Mouse (Mus musculus) granulocyte monocyte progenitor cell, adult 5-6 weeks (primary cell): ENCODE data around the gene Sertad3. TPM values are rescaled to one million over a fixed set of nuclear protein-coding genes. Genes with fewer than 3 reads are reported as not detected.
A peak's percentile ranks its signal among the peaks of the same experiment; 100 is the strongest.

Experiments
- ATAC-seq: replicated peaks from 2 replicates; pipeline ENCODE4 v1.8.0; 2016; ENCODE audit warnings: mild to moderate bottlenecking, moderate TSS enrichment, inconsistent platforms; ENCODE audit not compliant: poor library complexity, severe bottlenecking
- total RNA-seq, 2 experiments: library from RNA; stranded (forward) in 1 of 2; stranded (reverse) in 1 of 2; fragments of 200-712, 200-1000 nt in 1 of 2; fragments of >200 nt in 1 of 2; fragmentation: Nextera tagmentation in 1 of 2; gene quantifications; 2 replicates each; pipeline ENCODE4 v1.2.3; 2014 to 2017

The Sertad3 gene
- total RNA-seq, 2 experiments from 2014 or later = 4.6 to 7.9 TPM

DNA sequence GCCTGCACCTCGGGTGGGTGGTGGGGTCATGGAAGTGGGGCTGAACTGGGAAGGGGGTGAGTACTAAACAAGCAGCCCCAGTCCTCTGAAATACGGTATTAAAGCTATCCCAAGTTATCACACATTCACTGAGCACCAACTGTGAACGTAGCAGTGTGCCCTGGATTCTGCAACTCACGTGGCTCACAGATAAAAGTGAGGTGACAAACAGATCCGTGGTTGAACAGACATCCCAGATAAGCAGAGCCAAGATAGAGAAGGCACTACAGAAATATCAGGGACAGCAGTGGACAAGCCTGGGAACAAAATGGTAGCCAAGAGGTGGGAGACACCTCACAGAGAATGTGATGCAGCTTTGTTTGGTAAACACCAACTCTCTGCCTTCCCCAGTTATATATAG lies 13.9 kb upstream of the Sertad3 start:
- ATAC-seq = no peak

DNA sequence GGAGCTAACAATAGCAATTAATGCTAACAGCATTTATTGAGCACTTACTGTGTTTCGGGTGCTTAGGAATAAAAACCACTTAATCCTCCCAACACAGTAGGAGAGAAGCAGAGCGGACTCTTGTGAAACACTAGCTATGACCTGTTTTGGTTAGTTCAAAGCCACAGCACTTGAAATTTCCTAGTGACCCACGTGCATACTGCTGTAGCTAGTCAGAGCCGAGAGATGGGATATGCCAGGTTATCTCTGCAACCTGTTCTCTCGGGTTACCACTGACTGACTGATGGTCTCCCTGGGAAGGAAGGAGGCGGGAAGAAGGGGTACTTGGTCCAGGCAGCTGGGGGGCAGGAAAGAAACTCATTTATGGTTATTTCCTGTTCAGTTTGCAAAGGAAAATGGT lies 13.1 kb upstream of the Sertad3 start:
- peak; percentile 69 for ATAC-seq

DNA sequence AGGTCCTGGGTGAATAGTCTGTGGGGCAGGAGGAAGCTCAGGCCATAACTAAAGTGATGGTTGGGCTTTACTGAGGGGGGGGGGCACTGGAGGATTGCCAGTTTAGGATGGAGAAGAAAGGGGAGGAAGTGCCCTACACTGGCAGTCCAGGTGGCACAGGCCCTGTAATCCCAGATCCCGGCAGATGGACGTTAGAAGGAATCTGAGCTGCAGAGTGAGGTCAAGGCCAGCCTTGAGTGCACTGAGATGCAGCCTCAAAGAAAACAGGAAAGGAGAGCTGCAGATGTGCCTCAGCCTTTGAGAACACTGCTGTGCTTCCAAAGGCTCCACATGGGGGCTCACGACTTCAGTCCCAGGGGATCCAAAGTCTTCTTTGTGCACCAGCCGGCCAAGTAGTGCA lies 5.9 kb upstream of the Sertad3 start:
- no peak for ATAC-seq

DNA sequence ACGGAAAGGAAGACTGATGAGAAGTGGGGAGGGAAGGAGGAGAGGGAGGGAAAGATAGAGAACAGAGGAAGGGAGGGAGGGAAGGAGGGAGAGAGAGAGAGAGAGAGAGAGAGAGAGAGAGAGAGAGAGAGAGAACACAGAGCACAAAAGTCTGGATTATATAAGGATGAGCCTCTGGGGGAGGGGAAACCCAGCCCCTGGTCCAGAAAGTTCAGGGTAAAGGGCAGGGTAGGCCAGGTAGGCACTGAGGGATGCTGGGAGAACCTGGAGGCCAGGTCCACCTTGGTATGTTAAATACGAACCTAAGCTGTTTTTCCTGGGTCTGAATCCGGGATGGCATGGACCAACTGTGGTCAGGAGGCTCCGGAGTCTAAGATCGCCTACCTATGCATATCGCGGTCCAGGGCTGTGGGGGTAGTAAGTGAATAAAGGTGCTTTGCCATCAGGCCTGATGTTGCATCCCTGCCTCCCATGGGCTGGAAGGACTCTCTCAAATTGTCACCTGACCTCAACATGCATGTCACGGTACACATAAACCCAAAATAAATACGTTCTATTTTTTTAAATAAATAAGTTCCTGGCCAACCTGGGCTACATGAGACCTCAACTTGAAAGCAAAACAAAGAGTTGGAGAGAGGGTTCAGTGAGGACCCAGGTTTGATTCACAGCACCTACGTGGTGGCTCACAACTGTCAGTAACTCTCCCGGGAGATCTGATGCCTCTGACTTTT lies 2.0 kb upstream of the Sertad3 start:
- no peak for ATAC-seq

DNA sequence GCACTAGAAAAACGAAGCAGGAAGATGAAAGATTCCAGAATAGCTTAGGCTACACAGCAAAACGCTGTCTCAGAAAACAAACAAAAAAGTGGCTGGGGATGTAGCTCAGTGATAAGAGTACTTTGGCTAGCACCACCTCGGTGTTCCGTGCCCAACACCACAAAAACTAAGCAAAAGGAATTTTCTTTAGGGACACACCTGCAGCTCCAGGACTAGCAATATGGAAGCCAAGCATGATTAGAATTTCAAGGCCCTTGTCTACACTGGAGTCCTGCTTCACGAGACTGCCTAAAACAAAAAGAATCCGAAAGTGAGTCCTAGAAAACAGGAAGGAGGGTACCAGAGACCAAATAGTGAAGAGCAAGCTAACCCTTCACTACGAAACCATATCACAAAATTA lies 972 bp upstream of the Sertad3 start:
- ATAC-seq = no peak

DNA sequence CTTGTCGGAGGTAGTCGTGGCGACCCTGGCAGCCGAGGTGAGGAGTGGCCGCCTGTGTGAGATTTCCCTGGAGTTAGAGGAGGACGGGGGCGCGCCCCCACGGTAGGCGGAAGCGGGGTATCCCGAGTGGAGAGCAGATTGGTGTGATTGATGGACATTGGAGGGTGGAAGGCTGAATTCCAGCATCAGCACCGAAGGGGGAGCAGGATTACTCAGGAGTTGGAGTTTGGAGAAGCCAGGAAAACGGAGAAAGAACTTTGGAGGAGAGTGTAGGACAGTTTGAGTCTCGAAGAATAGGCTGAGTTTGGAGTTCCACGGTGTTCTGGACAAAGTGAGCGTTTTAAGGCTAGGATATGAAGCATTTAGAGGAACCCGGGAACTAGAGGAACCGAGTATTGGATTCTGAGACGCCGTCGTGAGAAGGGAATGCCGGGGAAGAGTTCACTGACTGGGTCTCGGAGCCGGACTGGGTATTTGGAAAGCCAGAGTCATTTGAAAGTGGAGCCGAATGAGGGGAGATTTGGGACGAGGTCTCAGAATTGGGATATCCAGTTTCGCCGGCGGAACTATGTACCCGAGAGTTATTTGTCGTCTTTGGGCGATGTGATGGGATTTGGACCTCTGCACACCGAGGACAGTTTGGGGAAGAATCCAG lies 394 bp downstream of the Sertad3 start:
- no peak for ATAC-seq

DNA sequence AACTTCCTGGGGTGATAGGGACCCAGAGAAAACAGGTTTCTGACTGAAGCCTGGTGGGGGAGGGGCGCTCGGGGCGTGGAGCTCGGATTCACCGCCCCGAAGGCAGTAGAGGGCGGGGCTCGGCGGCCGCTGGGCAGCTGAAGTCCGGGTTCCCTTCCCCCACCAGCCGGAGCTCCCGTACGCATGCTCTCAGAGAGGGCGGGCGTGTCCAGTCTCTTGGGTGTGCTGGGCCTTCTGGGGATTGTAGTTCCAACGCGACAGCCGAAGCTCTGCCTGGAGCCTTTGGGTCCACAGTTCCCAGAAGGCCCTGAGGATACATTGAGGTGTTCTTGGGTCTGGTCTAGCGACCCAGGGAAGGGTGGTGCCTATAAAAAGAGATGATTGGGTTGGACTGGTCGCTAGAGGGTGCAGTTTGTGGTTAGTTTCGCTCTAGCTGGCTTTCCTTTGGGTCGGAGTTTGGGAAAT lies 954 bp downstream of the Sertad3 start:
- ATAC-seq = peak; percentile 74

DNA sequence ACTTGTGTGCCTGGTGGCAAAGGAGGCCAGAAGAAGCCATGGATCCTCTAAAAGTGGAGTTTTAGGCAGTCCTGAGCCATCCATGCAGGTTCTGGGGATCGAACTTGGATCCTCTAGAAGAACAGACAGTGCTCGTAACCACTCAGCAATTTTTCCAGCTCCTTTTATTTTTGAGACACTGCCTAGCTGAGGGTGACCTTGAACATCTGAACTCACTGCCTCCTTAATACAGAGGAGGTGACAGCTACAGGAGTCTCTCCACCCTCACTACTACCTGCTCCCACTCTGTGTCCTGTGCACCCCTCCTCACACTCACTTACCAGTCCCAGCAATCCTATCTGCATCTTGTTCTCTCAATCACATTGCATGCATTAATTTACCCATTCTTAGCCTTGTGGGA lies 2.0 kb downstream of the Sertad3 start:
- no peak for ATAC-seq

DNA sequence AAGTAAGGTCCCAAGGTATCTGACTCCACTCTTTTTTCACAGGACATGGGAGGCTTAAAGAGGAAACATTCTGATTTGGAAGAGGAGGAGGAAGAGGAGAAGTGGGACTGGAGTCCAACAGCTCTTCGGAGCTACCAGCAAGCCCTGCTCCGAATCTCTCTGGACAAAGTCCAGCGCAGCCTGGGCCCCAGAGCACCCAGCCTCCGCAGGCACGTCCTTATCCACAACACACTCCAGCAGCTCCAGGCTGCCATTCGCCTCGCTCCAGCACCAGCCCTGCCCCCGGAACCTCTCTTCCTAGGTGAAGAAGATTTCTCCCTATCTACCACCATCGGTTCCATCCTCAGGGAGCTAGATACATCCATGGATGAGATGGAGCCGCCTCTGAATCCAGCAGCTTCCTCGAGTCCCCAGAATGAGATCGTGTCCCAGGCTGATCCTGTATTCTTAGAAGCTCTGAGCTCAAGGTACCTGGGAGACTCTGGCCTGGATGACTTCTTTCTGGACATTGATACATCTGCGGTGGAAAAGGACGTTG lies 2.6 kb downstream of the Sertad3 start:
- no peak for ATAC-seq

DNA sequence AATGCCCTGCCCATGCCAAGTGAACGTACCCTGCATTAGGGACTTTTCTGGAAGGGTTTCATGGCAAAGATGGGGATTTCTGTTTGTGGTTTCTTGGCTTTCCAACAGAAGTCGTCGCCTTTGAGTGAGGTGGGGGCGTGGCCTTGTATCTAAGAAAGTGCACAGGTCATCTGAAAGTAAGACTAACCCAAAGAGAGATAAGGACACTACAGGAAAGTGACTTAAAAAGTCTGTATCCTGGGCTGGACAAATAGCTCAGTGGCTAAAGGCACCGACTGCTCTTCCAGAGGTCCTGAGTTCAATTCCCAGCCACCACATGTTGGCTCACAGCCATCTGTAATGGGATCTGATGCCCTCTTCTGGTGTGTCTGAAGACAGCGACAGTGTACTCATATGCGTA lies 5.0 kb downstream of the Sertad3 start:
- ATAC-seq = no peak

DNA sequence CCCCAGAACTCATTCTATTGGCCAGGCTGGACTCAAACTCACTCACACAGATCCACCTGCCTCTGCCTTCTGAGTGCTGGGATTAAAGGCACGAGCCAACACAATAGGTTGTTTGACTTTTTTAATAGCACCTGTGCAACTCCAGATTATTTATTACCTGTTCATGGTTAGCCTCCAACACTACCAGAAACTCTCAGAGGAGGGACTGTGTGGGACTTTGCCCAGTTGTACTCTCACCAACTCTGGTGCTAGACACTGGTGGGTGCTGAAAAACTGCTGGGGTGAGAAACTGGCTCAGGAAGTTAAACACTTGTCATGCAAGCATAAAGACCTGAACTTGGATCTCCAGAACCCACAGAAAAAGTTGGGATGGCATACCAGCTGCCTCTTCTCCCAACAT lies 6.2 kb downstream of the Sertad3 start:
- ATAC-seq = no peak

DNA sequence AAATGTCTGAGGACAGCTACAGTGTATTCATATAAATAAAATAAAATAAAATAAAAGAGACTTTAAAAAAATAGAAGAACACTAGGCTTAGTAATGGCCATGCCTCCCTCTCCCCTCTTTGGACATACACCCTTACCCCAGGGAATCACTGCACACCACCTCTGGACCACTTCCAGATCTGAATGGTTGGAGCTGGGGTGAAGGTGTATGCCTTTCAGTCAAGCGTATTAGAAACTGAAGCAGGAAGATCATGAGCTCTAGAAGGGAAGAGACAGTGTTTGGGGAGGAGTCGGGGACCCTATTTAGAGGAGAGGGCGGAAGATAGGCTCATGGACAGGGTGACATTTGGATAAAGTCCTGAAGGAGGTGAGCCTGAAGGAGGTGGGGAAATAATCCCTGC lies 6.9 kb downstream of the Sertad3 start:
- ATAC-seq = no peak

DNA sequence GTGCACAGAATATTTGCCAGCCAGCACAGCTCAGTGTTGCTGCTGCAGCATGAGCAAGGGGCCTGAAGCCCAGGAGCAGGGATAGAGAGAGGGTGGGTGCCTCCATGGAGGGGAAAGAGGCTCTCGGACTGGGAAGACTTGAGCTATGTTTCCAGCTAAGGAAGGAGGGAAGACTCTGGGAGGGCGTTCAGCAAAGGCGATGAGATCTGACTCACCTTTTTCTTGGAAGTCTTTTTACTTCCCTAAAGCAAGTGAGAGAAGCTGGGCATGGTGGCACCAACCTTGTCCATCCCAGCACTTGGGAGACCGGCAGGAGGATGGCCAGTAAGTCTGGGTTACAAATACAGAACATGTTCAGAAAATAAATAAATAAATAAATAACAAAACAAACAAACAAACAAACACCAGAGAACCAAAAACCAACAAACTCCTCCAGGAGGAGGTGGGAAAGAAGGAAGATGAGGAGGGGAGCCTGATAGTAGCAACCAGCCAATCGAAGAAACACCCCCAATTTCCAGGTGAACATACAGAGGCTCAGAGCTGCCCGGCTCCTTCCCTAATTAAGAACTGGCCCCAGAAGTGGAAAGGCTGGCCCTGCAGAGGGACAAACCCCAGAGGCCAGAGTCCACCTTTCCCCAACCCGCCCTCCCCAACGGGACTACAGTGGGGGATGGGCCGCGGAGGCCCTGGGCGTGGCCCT lies 7.5 kb downstream of the Sertad3 start:
- no peak for ATAC-seq

DNA sequence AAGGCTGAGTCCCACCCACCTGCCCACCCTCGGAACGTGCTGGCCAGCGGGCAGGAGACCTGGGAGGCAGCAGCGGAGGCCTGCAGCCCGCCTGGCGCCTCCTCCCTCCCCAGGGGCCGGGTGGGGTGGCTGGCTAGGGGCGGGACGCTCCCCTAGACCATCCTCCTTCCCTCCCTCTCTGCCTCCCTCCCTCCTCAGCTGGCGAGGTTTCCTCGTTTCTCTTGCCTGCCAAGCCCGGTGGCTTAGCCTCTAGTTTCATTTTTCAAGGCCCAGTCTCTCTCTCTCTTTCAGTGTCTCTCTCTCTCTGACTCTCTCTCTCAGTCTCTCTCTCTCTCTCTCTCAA lies 8.0 kb downstream of the Sertad3 start:
- ATAC-seq = peak; percentile 92

DNA sequence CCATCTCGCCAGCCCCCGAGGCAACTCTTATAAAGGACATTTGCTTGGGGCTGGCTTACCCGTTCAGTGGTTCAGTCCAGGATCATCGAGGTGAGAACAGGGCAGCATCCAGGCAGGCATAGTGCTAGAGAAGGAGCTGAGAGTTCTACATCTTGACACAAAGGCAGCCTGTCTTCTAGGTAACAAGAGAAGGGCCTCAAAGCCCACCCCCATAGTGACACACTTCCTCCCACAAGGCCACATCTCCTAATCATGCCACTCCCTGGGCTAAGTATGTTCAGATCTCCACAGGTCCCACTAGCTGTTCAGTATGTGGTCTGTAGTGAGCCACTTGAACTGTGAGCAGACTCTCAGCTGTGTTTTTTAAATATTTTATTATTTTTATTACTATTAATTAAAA lies 10.3 kb downstream of the Sertad3 start:
- no peak for ATAC-seq

DNA sequence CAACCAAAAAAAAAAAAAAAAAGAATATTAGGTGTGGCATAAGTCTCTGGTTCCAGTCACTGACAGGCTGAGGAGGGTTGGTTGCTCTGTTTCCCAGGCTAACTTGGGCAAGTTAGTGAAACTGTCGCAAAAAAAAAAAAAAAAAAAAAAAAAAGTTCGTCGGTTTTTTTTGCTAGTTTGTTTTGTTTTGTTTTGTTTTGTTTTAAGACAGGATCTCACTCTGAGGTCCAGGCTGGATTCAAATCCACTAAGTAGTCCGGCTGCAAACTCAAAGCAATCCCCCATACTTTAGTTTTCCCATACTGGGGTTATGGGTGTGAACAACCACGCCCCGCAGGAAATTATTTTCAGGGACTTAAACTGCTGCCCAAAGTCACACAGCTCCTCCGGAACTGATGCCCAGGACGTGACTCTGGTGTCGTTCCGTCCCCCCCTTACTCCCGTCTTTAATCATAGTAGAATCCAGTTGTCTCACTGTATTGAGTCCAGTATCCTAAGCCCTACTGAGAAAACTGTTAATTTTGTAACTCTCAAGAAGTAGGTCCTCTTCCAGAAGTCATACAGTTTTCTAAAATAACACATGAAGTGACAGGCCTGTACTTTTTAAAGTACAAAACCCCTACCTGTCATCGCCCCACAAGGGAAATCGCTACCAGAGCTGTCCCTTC lies 12.7 kb downstream of the Sertad3 start:
- peak; percentile 5; the same call in 1 of the 2 replicates for ATAC-seq

DNA sequence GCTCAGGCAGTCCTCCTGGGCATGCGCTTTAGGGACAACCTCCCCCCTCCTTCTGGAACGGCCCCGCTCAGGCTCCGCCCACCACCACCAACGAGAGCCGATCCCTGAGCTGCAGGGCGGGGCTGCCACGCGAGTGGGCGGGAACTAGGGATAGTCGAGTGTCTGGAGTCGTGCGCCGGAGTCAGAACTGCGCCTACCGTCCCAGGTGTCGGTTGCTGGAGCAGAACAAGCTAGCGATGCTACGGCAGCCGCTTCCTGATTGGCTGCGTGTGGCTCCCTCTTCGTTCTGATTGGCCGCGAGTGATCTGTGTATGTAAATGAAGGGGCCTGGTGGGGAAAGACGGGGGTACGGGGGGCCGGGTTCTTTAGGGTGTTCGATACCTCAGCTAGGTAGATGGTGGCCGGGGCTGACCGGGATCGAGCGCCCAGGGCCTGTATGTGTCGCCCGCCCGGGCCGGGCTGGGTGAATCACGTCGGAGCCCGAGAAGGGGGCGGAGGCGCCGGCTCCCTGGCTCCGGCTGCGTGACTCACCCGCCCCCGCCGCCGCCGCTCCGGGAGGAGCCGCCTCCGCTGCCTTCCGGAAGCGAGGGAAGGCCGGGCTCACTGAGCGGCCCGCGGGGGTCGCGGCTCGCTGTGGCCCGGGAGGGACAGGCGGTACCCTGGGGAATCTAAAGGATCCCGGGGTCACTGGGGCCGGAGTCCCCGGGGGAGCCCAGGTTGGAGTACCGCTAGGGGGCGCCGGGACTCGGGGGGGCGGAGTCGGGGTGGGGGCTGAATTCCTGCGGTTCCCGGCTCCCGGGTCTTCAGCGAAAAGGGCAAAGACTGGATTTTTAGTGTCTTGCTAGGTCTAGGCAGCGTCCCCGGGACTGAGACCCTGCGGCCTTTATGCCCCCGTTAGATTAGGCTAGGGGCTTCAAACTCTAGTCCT lies 13.5 kb downstream of the Sertad3 start, which contains the start of gene Sertad1:
Gene Sertad1, plus strand, starts transcription at position 141 of the 928 bp plus-strand sequence.
- ATAC-seq = peak; percentile 71

DNA sequence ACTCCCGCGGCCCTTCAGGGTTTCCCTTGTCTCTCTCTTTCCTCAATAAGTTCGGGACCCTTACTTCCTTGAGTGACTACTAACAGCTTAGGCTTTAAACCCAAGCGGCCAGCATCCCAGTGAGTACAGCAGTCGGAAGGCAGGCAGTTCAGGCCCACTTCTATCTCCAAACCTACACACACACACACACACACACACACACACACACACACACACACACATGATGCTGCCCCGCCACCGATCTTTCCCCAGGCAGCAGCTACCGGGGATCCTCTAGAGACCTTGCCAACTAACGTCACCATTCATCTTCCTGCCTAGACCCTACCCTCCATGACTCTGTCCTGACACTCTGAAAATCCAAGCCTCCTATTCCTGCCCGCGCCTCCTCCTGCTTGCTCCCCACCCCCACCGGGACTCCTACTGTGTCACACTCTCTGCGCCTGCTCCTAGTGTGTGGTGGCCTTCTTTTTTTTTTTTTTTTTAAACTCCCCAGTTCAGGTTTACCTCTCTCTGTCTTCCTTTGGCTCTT lies 14.2 kb downstream of the Sertad3 start:
- no peak for ATAC-seq

DNA sequence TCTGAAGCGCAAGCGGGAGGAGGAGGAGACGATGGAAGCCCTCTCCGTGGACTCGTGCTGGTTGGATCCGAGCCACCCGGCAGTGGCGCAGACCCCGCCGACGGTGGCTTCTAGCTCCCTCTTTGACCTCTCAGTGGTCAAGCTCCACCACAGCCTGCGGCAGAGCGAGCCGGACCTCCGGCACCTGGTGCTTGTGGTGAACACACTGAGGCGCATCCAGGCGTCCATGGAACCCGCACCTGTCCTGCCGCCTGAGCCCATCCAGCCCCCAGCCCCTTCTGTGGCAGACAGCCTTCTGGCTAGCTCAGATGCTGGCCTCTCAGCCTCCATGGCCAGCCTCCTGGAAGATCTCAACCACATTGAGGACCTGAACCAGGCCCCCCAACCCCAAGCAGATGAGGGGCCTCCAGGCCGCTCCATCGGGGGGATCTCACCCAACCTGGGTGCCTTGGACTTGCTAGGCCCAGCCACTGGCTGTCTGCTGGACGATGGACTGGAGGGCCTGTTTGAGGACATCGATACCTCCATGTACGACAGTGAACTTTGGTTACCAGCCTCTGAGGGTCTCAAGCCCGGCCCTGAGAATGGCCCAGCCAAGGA lies 15.8 kb downstream of the Sertad3 start:
- ATAC-seq = no peak
